Mouse (Mus musculus) spleen, adult 2 months (tissue): ENCODE measurements at regions not wholly inside any gene's neighbourhood (a gene's known extent, or its start where the extent isn't known, plus 50 kb on each side); places are given as distances from the start of the nearest gene placed in this dataset.

Experiments used
- CTCF ChIP-seq: fragments of 200-500 bp; IDR thresholded peaks from 2 replicates; pipeline ENCODE4 v1.5.1; 2011; ENCODE audit warnings: mild to moderate bottlenecking, inconsistent platforms; ENCODE audit not compliant: insufficient read depth, insufficient read length, insufficient replicate concordance; ENCODE audit errors: extremely low read depth
- POLR2A ChIP-seq: fragments of 200-500 bp; IDR thresholded peaks from 2 replicates; pipeline ENCODE4 v1.6.1; 2011; ENCODE audit warnings: low read depth, low read length, inconsistent platforms

DNA sequence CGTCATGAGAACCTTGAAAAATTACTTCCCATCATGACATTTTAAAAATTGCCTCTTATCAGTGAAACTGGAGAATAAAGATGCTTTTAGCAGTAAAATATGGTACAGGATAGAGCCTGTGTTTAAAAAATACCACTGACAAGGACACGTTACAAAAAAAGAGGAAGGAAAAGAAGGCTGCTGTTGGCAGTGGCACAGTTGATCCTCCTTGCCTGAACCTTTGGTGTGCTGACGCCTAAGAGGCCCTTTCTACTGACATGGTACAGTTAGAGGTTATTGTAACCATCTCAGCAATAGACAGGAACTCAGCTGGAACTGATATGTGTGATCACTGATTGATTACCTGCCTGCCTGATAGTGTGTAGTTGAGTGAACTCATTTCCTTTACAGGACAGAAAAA, 75.3 kb upstream of the Tbca start:
- TF ChIP-seq CTCF: no peak
- no peak for TF ChIP-seq POLR2A
